Mouse (Mus musculus) neural tube, embryonic 15.5 days (tissue): Measurements from ENCODE around the gene Adamts8. TPM values are rescaled to one million over a fixed set of nuclear protein-coding genes. Genes with fewer than 3 reads are reported as not detected.

Source experiments
- ATAC-seq: fragments of 200-750 bp; cut with Nextera tagmentation; 2 replicates; pipeline ENCODE4 v1.8.0; 2017; ENCODE audit warnings: mild to moderate bottlenecking, moderate TSS enrichment, moderate library complexity; ENCODE audit not compliant: low FRiP score
- H3K27ac ChIP-seq: fragments of 300-500 bp; sonication (generic); replicated peaks from 2 replicates; pipeline ENCODE4 v1.5.1; 2015; ENCODE audit warnings: mild to moderate bottlenecking, inconsistent platforms
- H3K27me3 ChIP-seq: fragments of 300-500 bp; sonication (generic); replicated peaks from 2 replicates; pipeline ENCODE4 v1.6.1; 2015; ENCODE audit warnings: inconsistent platforms
- H3K36me3 ChIP-seq: fragments of 300-500 bp; sonication (generic); 2 replicates; pipeline ENCODE4 v1.6.1; 2015; ENCODE audit warnings: inconsistent platforms
- H3K4me1 ChIP-seq: fragments of 300-500 bp; sonication (generic); 2 replicates; pipeline ENCODE4 v1.6.1; 2015; ENCODE audit warnings: inconsistent platforms
- H3K4me2 ChIP-seq: fragments of 300-500 bp; sonication (generic); 2 replicates; pipeline ENCODE4 v1.6.1; 2015; ENCODE audit warnings: inconsistent platforms, mild to moderate bottlenecking, moderate library complexity
- H3K4me3 ChIP-seq: fragments of 300-500 bp; sonication (generic); replicated peaks from 2 replicates; pipeline ENCODE4 v1.5.1; 2015; ENCODE audit warnings: mild to moderate bottlenecking, inconsistent platforms
- H3K9ac ChIP-seq: fragments of 300-500 bp; sonication (generic); replicated peaks from 2 replicates; pipeline ENCODE4 v1.6.1; 2015; ENCODE audit warnings: mild to moderate bottlenecking, inconsistent platforms
- H3K9me3 ChIP-seq: fragments of 300-500 bp; sonication (generic); replicated peaks from 2 replicates; pipeline ENCODE4 v1.6.1; 2016; ENCODE audit warnings: inconsistent platforms
- WGBS: fragments of 180-500 bp; shearing (Covaris S2); methylation state at CpG from one replicate; pipeline ENCODE4 v1.1.7; 2015; ENCODE audit warnings: mixed read lengths; 5-methylcytosine and 5-hydroxymethylcytosine counted together
- polyA plus RNA-seq: library from polyadenylated mRNA; unstranded; fragments of >200 nt; fragmentation: Nextera tagmentation; extraction: Ambion mirVana; gene quantifications from 2 replicates; pipeline ENCODE4 v1.2.1, GENCODE M21; 2015

Gene Adamts8
- polyA plus RNA-seq, 1 experiment from 2014 or later: 2.6 TPM

DNA sequence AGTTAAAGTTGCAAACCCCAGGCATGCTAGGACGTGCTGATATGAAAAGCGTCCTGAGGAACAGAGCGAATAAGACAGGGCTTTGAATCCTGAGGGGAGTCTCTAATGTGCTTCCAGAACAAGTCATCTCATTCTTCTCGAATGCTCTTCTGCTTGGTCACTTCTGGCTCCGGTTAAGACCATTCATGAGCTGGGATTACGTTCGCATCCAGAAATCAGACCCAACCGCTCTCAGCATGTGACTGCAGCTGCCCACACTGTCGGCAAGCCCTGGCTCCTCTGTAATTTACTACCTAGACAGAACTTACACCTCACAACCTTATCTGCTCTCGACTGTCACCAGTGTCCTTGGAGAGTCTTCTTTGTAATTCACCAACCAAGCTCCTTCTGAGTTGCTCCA, 58.3 kb downstream of the Adamts8 start:
- Histone ChIP-seq H3K9me3 (no peaks in the 10 kb centered on the region), H3K27ac (no peak overlapping the region), H3K9ac (no peak overlapping the region), H3K36me3 (no peaks in the 10 kb centered on the region), H3K27me3 (no peaks in the 10 kb centered on the region), H3K4me2 (no peak overlapping the region), H3K4me1 (no peaks in the 10 kb centered on the region), H3K4me3 (no peak overlapping the region)
- no peak for ATAC-seq
- 79% methylated on average over 10 of the region's 10 CpGs for WGBS

GRCm38 (mm10) chr9:31002528-31002927, 60.2 kb downstream of the Adamts8 start:
- Histone ChIP-seq H3K4me1 (no peaks in the 10 kb centered on the region), H3K9ac (no peak overlapping the region), H3K36me3 (no peaks in the 10 kb centered on the region), H3K9me3 (no peaks in the 10 kb centered on the region), H3K27ac (no peak overlapping the region), H3K4me3 (no peak overlapping the region), H3K4me2 (no peak overlapping the region), H3K27me3 (no peaks in the 10 kb centered on the region)
- no peak for ATAC-seq
- WGBS: 72% methylated on average over 4 of the region's 4 CpGs

- no peaks in the 10 kb centered on the region for H3K9me3 ChIP-seq
These were observed 67.0 kb downstream of the Adamts8 start for GRCm38 (mm10) chr9:31009334-31009733.

GRCm38 (mm10) chr9:31010040-31010439, 67.7 kb downstream of the Adamts8 start:
- no peak overlapping the region for H3K4me2 ChIP-seq
- H3K9me3 ChIP-seq: no peaks in the 10 kb centered on the region
- no peak overlapping the region for H3K4me3 ChIP-seq
- H3K36me3 ChIP-seq: no peaks in the 10 kb centered on the region
- 38% methylated on average over 3 of the region's 3 CpGs for WGBS
- H3K27me3 ChIP-seq: no peaks in the 10 kb centered on the region
- H3K27ac ChIP-seq: no peak overlapping the region
- no peak overlapping the region for H3K9ac ChIP-seq
- no peaks in the 10 kb centered on the region for H3K4me1 ChIP-seq
- no peak for ATAC-seq

More at GRCm38 (mm10) chr9:31009334-31009733, 67.0 kb downstream of the Adamts8 start:
- Histone ChIP-seq H3K9ac (no peak overlapping the region), H3K27me3 (no peaks in the 10 kb centered on the region), H3K4me1 (no peaks in the 10 kb centered on the region), H3K4me3 (no peak overlapping the region), H3K27ac (no peak overlapping the region), H3K4me2 (no peak overlapping the region), H3K36me3 (no peaks in the 10 kb centered on the region)
- no peak for ATAC-seq
- 88% methylated on average over 2 of the region's 2 CpGs for WGBS

DNA sequence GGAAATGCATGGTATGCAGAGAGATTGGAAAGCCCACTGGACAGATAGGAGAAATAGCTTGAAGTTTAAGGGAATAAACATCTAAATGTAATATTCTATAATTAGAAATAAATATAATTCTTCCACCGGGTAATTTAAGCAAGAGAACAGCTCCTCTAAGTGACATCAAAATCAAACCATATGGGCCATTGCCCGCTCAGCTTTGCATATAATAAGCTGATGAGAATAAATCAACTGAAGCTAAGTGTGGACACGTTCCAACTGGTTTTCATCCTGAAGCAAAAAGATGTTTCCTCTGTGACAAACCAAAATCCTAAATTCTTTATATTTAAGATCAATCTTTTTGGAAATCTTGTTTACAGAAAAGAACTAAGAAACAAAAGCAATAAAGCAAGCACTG, 68.4 kb downstream of the Adamts8 start:
- Histone ChIP-seq H3K27ac (no peak overlapping the region), H3K4me1 (no peaks in the 10 kb centered on the region), H3K4me3 (no peak overlapping the region), H3K27me3 (no peaks in the 10 kb centered on the region), H3K9me3 (no peaks in the 10 kb centered on the region), H3K36me3 (no peaks in the 10 kb centered on the region), H3K9ac (no peak overlapping the region), H3K4me2 (no peak overlapping the region)
- no peak for ATAC-seq
- 45% methylated on average over 3 of the region's 3 CpGs for WGBS

- Histone ChIP-seq H3K27ac (no peak overlapping the region), H3K9ac (no peak overlapping the region), H3K4me3 (no peak overlapping the region), H3K4me2 (no peak overlapping the region), H3K27me3 (no peaks in the 10 kb centered on the region), H3K36me3 (no peaks in the 10 kb centered on the region), H3K9me3 (no peaks in the 10 kb centered on the region), H3K4me1 (no peaks in the 10 kb centered on the region)
- WGBS: 67% methylated on average over 1 of the region's 1 CpGs
- ATAC-seq: no peak
These were observed 69.2 kb downstream of the Adamts8 start for GRCm38 (mm10) chr9:31011533-31011932.

GRCm38 (mm10) chr9:31012674-31013073, 70.3 kb downstream of the Adamts8 start:
- Histone ChIP-seq H3K4me3 (no peak overlapping the region), H3K4me1 (no peaks in the 10 kb centered on the region), H3K27ac (no peak overlapping the region), H3K9ac (no peak overlapping the region), H3K36me3 (no peaks in the 10 kb centered on the region), H3K9me3 (no peaks in the 10 kb centered on the region), H3K4me2 (no peak overlapping the region), H3K27me3 (no peaks in the 10 kb centered on the region)
- ATAC-seq: no peak
- WGBS: 86% methylated on average over 4 of the region's 4 CpGs

DNA sequence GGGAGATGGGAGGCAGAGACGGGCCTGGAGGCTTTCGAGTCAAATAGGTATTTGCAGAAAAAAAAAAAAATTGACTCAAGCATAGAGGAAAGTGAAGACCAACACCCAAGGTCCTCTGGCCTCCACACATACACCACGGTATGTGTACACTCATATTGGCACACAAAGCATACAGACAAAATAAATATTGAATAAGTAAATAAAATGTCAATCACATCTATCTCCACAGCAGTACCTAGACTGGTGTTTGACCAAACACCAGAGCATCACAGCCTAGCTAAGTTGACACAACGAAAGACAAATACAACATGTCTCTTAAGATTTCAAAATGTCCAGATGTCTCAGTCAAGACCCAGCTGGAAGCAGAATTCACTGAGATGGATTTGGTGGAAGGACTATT, 71.1 kb downstream of the Adamts8 start:
- H3K27me3 ChIP-seq: no peaks in the 10 kb centered on the region
- no peak overlapping the region for H3K27ac ChIP-seq
- no peak overlapping the region for H3K9ac ChIP-seq
- 86% methylated on average over 4 of the region's 4 CpGs for WGBS
- H3K36me3 ChIP-seq: no peaks in the 10 kb centered on the region
- H3K4me1 ChIP-seq: no peaks in the 10 kb centered on the region
- H3K9me3 ChIP-seq: no peaks in the 10 kb centered on the region
- no peak for ATAC-seq
- H3K4me2 ChIP-seq: no peak overlapping the region
- no peak overlapping the region for H3K4me3 ChIP-seq

Other genes with a start within 250 kb of the Adamts8 start
- 5.8 and 7.0 TPM in 2 replicates for gene Adamts15, start 20.1 kb upstream of the Adamts8 start, polyA plus RNA-seq
- gene Zbtb44, start 88.1 kb downstream of the Adamts8 start, polyA plus RNA-seq: 3.5 and 5.1 TPM in 2 replicates
- 0.42 and 9.7 TPM in 2 replicates for gene St14, start 189.3 kb downstream of the Adamts8 start, polyA plus RNA-seq